Mouse (Mus musculus) lung, postnatal 0 days (tissue): ENCODE results near the gene Klk5. TPM values are rescaled to one million over a fixed set of nuclear protein-coding genes. Genes with fewer than 3 reads are reported as not detected.

ENCODE experiments used
- ATAC-seq: fragments of 200-750 bp; cut with Nextera tagmentation; 2 replicates; pipeline ENCODE4 v1.8.0; 2017; ENCODE audit warnings: moderate library complexity
- DNase-seq: peaks from one replicate; pipeline ENCODE4 v3.0.0-alpha.2; 2016; ENCODE audit warnings: low spot score
- H3K27ac ChIP-seq: fragments of 300-500 bp; sonication (generic); 2 replicates; pipeline ENCODE4 v1.5.1; 2014; ENCODE audit warnings: antibody characterized with exemption, mild to moderate bottlenecking, low read length, mixed read lengths
- H3K27me3 ChIP-seq: fragments of 300-500 bp; sonication (generic); replicated peaks from 2 replicates; pipeline ENCODE4 v1.6.1; 2014; ENCODE audit warnings: low read length, mixed read lengths; ENCODE audit not compliant: insufficient read depth
- H3K36me3 ChIP-seq: fragments of 300-500 bp; sonication (generic); 2 replicates; pipeline ENCODE4 v1.6.1; 2014; ENCODE audit warnings: low read length, mixed read lengths; ENCODE audit not compliant: insufficient read depth
- H3K4me1 ChIP-seq: fragments of 300-500 bp; sonication (generic); 2 replicates; pipeline ENCODE4 v1.6.1; 2014; ENCODE audit warnings: antibody characterized with exemption, low read depth, low read length, mixed read lengths; ENCODE audit not compliant: insufficient read depth
- H3K4me2 ChIP-seq: fragments of 300-500 bp; sonication (generic); replicated peaks from 2 replicates; pipeline ENCODE4 v1.6.1; 2014; ENCODE audit warnings: low read depth, mild to moderate bottlenecking, low read length, moderate library complexity, mixed read lengths
- H3K4me3 ChIP-seq: fragments of 300-500 bp; sonication (generic); 2 replicates; pipeline ENCODE4 v1.5.1; 2014; ENCODE audit warnings: low read depth, low read length
- H3K9ac ChIP-seq: fragments of 300-500 bp; sonication (generic); replicated peaks from 2 replicates; pipeline ENCODE4 v1.6.1; 2014; ENCODE audit warnings: low read depth, mild to moderate bottlenecking
- H3K9me3 ChIP-seq: fragments of 300-500 bp; sonication (generic); 2 replicates; pipeline ENCODE4 v1.6.1; 2016; ENCODE audit warnings: low read length, mixed read lengths
- CTCF ChIP-seq: IDR thresholded peaks from 2 replicates; pipeline ENCODE4 v1.5.1; 2016; ENCODE audit warnings: antibody characterized with exemption, mild to moderate bottlenecking
- EP300 ChIP-seq: IDR thresholded peaks from 2 replicates; pipeline ENCODE4 v1.6.1; 2016; ENCODE audit warnings: antibody characterized with exemption, mild to moderate bottlenecking, control low read depth
- WGBS: fragments of 180-500 bp; shearing (Covaris S2); extraction: QIAGEN DNeasy Blood & Tissue Kit; methylation state at CpG from one replicate; pipeline ENCODE4 v1.1.7; 2014; 5-methylcytosine and 5-hydroxymethylcytosine counted together
- polyA plus RNA-seq: library from polyadenylated mRNA; unstranded; fragments of >200 nt; fragmentation: Nextera tagmentation; extraction: Ambion mirVana; gene quantifications from 2 replicates; pipeline ENCODE4 v1.2.1, GENCODE M21; 2015

Klk5 gene
- polyA plus RNA-seq, 1 experiment from 2014 or later: not detected

GRCm38 (mm10) chr7:43860411-43860810 lies 18.6 kb downstream of the Klk5 start:
- TF ChIP-seq CTCF (no peak), EP300 (no peak)
- 78% methylated on average over 8 of the region's 8 CpGs for WGBS

DNA sequence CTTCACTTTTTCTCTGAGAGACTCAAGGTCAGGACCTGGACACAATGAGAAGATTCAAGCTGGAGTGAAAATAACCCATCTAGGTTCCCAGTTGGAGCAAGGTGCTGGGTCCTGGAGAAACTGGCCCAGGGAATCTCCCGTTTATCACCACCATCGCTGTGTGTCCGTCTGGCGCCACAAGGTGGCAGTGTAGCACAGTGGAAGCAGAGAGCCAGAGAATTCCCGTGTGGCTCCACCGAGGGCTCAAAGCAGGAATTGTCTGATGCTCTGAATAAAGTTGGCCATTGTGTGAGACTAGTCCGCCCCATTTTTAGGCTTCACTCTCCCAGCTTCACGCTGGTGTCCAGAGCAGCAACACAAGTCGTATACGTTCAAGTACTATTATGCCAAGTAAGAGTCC lies 31.5 kb downstream of the Klk5 start:
- ATAC-seq (no peak), DNase-seq (peak; percentile 55)
- 4% methylated on average over 10 of the region's 10 CpGs for WGBS
- H3K9me3 ChIP-seq: no peaks in the 10 kb centered on the region
- H3K4me1 ChIP-seq: no peaks in the 10 kb centered on the region
- no peaks in the 10 kb centered on the region for H3K36me3 ChIP-seq
- no peak overlapping the region for H3K9ac ChIP-seq
- no peaks in the 10 kb centered on the region for H3K27me3 ChIP-seq
- H3K4me2 ChIP-seq: no peak overlapping the region
- H3K4me3 ChIP-seq: no peak overlapping the region
- no peak overlapping the region for H3K27ac ChIP-seq
- TF ChIP-seq CTCF (peak; percentile 86), EP300 (no peak)

More at GRCm38 (mm10) chr7:43860411-43860810, 18.6 kb downstream of the Klk5 start:
- no peaks in the 10 kb centered on the region for H3K27me3 ChIP-seq
- H3K4me2 ChIP-seq: no peak overlapping the region
- H3K27ac ChIP-seq: no peak overlapping the region
- H3K4me1 ChIP-seq: no peaks in the 10 kb centered on the region
- ATAC-seq: no peak
- DNase-seq: no peak
- H3K36me3 ChIP-seq: no peaks in the 10 kb centered on the region
- H3K9ac ChIP-seq: no peak overlapping the region
- H3K4me3 ChIP-seq: no peak overlapping the region
- H3K9me3 ChIP-seq: no peaks in the 10 kb centered on the region

DNA sequence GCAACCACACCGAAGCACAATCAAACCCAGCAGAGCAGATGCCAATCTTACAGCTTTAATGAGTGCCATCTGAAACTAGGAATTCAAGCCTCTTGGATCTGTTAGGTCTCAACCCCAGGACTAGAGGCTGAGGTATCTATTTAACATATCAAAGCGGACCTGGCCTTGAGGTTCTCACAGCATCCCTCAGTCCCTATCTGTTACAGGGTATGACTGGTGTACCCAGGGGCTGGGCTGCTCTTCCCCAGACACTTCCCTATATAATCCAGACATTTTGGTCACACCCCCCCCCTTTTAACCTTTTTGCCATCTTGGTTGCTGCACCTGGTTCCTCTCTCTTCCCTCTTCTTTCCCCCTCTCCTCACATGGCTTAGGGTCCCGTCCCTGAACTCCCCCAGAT lies 31.9 kb downstream of the Klk5 start:
- WGBS: 75% methylated on average over 3 of the region's 3 CpGs
- no peak overlapping the region for H3K4me3 ChIP-seq
- DNase-seq (no peak), ATAC-seq (no peak)
- no peak overlapping the region for H3K27ac ChIP-seq
- no peaks in the 10 kb centered on the region for H3K4me1 ChIP-seq
- H3K9ac ChIP-seq: no peak overlapping the region
- H3K36me3 ChIP-seq: no peaks in the 10 kb centered on the region
- TF ChIP-seq EP300 (no peak), CTCF (no peak)
- H3K27me3 ChIP-seq: no peaks in the 10 kb centered on the region
- H3K9me3 ChIP-seq: no peaks in the 10 kb centered on the region
- H3K4me2 ChIP-seq: no peak overlapping the region

DNA sequence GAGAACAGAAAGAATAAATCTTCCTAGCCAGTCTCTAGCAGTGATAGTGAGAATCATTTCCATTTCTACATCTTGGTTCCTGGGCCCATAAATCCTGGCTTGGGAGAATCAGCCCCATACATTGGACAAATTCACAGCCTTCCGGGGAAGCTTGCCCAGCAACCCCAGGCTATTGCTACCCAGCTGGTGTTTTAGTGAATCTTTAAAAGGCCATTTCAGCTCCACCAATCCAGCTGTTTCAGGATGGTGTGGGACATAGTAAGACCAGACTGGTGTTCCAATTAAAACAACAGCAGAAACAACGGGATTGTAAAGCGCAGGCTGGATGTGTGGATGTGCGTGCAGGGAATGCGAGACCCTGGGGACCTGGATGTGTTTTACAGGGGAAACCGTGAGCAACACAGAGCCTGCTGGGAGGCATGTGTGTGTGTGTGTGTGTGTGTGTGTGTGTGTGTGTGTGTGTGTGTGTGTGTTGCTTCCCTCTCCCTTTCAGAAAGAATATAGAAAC lies 33.2 kb downstream of the Klk5 start:
- Histone ChIP-seq H3K27me3 (no peaks in the 10 kb centered on the region), H3K4me1 (no peaks in the 10 kb centered on the region), H3K9ac (no peak overlapping the region), H3K36me3 (no peaks in the 10 kb centered on the region), H3K27ac (no peak overlapping the region), H3K4me2 (no peak overlapping the region), H3K4me3 (no peak overlapping the region), H3K9me3 (no peaks in the 10 kb centered on the region)
- no peak for ATAC-seq
- DNase-seq: no peak
- no peak for TF ChIP-seq CTCF
- no peak for TF ChIP-seq EP300
- 77% methylated on average over 6 of the region's 6 CpGs for WGBS

DNA sequence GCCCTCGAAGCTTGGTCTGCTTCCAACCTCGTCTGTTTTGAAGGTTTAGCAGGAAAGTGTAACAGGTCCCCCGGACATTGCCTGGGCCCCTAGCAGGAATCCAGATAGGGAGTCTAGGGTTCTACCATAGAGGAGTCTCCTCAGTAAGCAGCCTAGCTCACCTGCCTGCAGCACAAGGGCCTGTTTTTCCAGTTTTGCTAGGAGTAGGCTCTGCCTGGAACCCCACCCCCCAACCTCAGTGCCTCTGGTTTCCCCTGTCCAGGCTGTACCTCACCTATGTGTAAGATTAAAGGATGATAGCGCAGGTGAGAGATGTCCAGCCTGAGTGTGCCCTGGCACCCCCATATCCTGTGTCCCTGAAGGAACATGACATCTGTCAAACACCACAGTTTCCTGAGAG lies 34.7 kb downstream of the Klk5 start:
- no peaks in the 10 kb centered on the region for H3K36me3 ChIP-seq
- no peaks in the 10 kb centered on the region for H3K27me3 ChIP-seq
- H3K9me3 ChIP-seq: no peaks in the 10 kb centered on the region
- H3K4me3 ChIP-seq: no peak overlapping the region
- no peak overlapping the region for H3K27ac ChIP-seq
- DNase-seq (no peak), ATAC-seq (no peak)
- H3K9ac ChIP-seq: no peak overlapping the region
- WGBS: 57% methylated on average over 4 of the region's 4 CpGs
- TF ChIP-seq CTCF (no peak), EP300 (no peak)
- no peak overlapping the region for H3K4me2 ChIP-seq
- H3K4me1 ChIP-seq: no peaks in the 10 kb centered on the region

GRCm38 (mm10) chr7:43878281-43878680 lies 36.5 kb downstream of the Klk5 start:
- H3K27ac ChIP-seq: no peak overlapping the region
- H3K36me3 ChIP-seq: no peaks in the 10 kb centered on the region
- no peaks in the 10 kb centered on the region for H3K4me1 ChIP-seq
- H3K27me3 ChIP-seq: no peaks in the 10 kb centered on the region
- H3K9ac ChIP-seq: no peak overlapping the region
- TF ChIP-seq CTCF: no peak
- TF ChIP-seq EP300: no peak
- DNase-seq: no peak
- no peak overlapping the region for H3K4me3 ChIP-seq
- no peak overlapping the region for H3K4me2 ChIP-seq
- 23% methylated on average over 1 of the region's 1 CpGs for WGBS
- ATAC-seq: no peak
- no peaks in the 10 kb centered on the region for H3K9me3 ChIP-seq

DNA sequence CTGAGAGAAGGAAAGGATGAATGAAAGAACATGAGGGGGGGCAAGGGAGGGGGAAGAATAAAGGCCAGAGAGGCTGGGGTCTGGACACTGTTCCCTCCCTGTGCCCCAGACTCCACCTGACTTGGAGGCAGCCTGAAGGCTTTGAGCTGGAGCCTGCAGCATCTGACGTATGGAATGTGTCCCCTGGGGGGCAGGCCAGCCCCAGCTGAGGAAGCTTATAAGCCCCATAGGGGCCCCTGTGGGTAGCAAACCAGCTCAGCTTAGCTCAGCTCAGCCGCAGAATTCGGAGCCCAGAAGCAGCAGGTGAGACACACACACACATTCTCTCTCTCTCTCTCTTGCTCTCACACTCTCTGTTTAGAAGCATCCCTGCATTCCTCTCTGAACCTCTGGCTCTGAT lies 39.1 kb downstream of the Klk5 start, which contains the start of gene Klk4:
Gene Klk4 (plus strand): TSS at position 249 of the 400 bp plus-strand sequence.
- Histone ChIP-seq H3K27ac (no peak within 1 kb of the TSS), H3K4me2 (no peak within 1 kb of the TSS), H3K27me3 (no peaks in the 10 kb centered on the region), H3K4me3 (no peak within 1 kb of the TSS), H3K9me3 (no peaks in the 10 kb centered on the region), H3K36me3 (no peaks in the 10 kb centered on the region), H3K9ac (no peak within 1 kb of the TSS), H3K4me1 (no peaks in the 10 kb centered on the region)
- TF ChIP-seq CTCF: no peak
- no peak for TF ChIP-seq EP300
- no peak for ATAC-seq
- 0% methylated on average over 3 of the region's 3 CpGs for WGBS
- no peak for DNase-seq
